23 mouse cellular contexts compared by ENCODE assay signal in the genomic region with DNA sequence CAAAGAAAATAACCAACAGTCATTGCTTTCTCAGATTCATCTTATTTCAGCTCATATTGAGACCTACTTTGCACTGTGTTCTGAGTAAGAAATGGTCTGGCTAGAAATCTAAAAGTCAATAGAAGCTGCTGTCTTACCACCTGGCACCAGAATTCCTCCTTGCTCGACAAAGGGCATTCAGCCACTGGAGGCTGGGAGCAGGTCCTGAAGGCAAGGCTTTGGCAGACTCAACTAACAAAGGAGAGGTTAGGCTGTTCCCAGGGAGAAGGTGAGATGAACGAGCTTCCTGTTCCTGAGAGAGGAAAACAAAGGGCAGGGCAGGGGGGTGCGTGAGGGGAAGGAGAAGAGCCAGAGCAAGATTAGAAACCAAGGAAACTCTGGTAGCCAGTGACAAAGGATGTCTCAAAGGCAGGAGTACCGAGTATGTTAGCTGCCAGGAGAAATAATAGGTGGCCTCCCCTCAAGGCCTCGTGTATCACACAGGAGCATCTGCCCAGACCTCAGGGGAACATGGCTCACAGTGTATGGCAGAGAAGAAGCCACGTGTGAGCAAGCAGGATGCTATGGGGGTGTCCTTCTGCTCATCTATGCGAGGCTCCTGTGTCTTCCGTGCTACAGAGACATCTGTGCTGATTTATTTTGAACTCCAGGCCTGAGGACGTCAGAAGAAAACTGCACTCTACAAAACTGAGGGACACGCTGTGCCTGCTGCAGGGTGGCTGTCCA.
DNase-seq lines count a peak whose midpoint lies in the region; ATAC-seq and TF ChIP-seq lines count a peak whose summit lies in the region.
"Had no signal": no experiment of that assay in that cellular context is flagged by ENCODE, and none has a peak within 500 bp of the region (broad histone marks: within the 10 kb centered on the region; RNA-seq: fewer than 3 reads in every experiment).

No protein-coding gene starts in this region.

- no peaks in the 10 kb centered on the region for H3K27me3 ChIP-seq in intestine, embryonic 16.5 days (replicated peaks; ENCODE audit: control insufficient read depth, insufficient read depth, low read length)
- H3K27me3 ChIP-seq in intestine, embryonic 15.5 days (replicated peaks) = no peaks in the 10 kb centered on the region
- no peaks in the 10 kb centered on the region for H3K27me3 ChIP-seq in liver, postnatal 0 days (ENCODE audit: insufficient read depth, low read length)
- H3K27me3 ChIP-seq: embryonic facial prominence, embryonic 15.5 days; forebrain, embryonic 13.5 days; heart, embryonic 13.5 days; kidney, embryonic 15.5 days; neural tube, embryonic 15.5 days had no signal

- H3K36me3 ChIP-seq in intestine, embryonic 16.5 days (ENCODE audit: control insufficient read depth, insufficient read depth, low read length) = no peaks in the 10 kb centered on the region
- no peaks in the 10 kb centered on the region for H3K36me3 ChIP-seq in intestine, embryonic 15.5 days
- H3K36me3 ChIP-seq in liver, postnatal 0 days (replicated peaks; ENCODE audit: insufficient read depth, low read length) = no peaks in the 10 kb centered on the region
- H3K36me3 ChIP-seq: embryonic facial prominence, embryonic 15.5 days; heart, embryonic 13.5 days; kidney, embryonic 15.5 days; neural tube, embryonic 15.5 days had no signal

- peak; percentile 37 to 53 for DNase-seq in cerebellum, postnatal 10 days
- no peak for DNase-seq in cerebellum, adult 11 months
- peak; percentile 72 for DNase-seq in brain, adult 2 months (ENCODE audit: low read depth, low spot score)
- no peak for DNase-seq in liver, postnatal 0 days
- no peak for DNase-seq in natural killer cell, adult 2 months (ENCODE audit: low spot score in 2 of 2)
- DNase-seq in kidney, adult 18-20 months = no peak
- DNase-seq: adrenal gland, adult 8-10 months; cerebellum, adult 8-10 months; embryo, embryonic 11 days; heart, postnatal 4 days; left cerebral cortex, postnatal 4 days; lung, adult 2 months; lung, postnatal 4 days; thymus, postnatal 4 days had no signal

- no peak overlapping the region for H3K27ac ChIP-seq in intestine, embryonic 16.5 days (ENCODE audit: low read length)
- H3K27ac ChIP-seq in intestine, embryonic 15.5 days = no peak overlapping the region
- H3K27ac ChIP-seq in liver, postnatal 0 days (ENCODE audit: low read depth) = no peak overlapping the region
- H3K27ac ChIP-seq: embryonic facial prominence, embryonic 15.5 days; forebrain, embryonic 13.5 days; heart, embryonic 13.5 days; kidney, embryonic 15.5 days; neural tube, embryonic 15.5 days; stomach, postnatal 0 days had no signal

- H3K4me3 ChIP-seq in intestine, embryonic 16.5 days (ENCODE audit: low read length) = no peak overlapping the region
- no peak overlapping the region for H3K4me3 ChIP-seq in intestine, embryonic 15.5 days (replicated peaks)
- H3K4me3 ChIP-seq in liver, postnatal 0 days (ENCODE audit: low read depth, low read length) = no peak overlapping the region
- H3K4me3 ChIP-seq: embryonic facial prominence, embryonic 15.5 days; forebrain, embryonic 13.5 days; heart, embryonic 13.5 days; kidney, embryonic 15.5 days; neural tube, embryonic 15.5 days had no signal

- TF ChIP-seq CTCF in liver, postnatal 0 days (IDR thresholded peaks at IDR 0.05; ENCODE audit: low read depth) = no peak

- no peaks in the 10 kb centered on the region for H3K4me1 ChIP-seq in intestine, embryonic 16.5 days (ENCODE audit: control insufficient read depth, insufficient read depth, low read length)
- no peaks in the 10 kb centered on the region for H3K4me1 ChIP-seq in intestine, embryonic 15.5 days (replicated peaks)
- H3K4me1 ChIP-seq in liver, postnatal 0 days (ENCODE audit: insufficient read depth) = peaks cover 13% of the 10 kb centered on the region
- H3K4me1 ChIP-seq: embryonic facial prominence, embryonic 15.5 days; forebrain, embryonic 13.5 days had no signal

- H3K9ac ChIP-seq in intestine, embryonic 16.5 days (ENCODE audit: low read depth, low read length) = 0 out of 2 replicates have a peak overlapping the region, but pooled peaks have one; percentile 19
- no peak overlapping the region for H3K9ac ChIP-seq in intestine, embryonic 15.5 days
- no peak overlapping the region for H3K9ac ChIP-seq in liver, postnatal 0 days (replicated peaks)
- H3K9ac ChIP-seq: embryonic facial prominence, embryonic 15.5 days; forebrain, embryonic 13.5 days; heart, embryonic 13.5 days; kidney, embryonic 15.5 days; neural tube, embryonic 15.5 days had no signal

- no peak for ATAC-seq in intestine, embryonic 16.5 days
- ATAC-seq in intestine, embryonic 15.5 days = no peak
- ATAC-seq in liver, postnatal 0 days = peak; percentile 30; the same call in 1 of the 2 replicates
- ATAC-seq: forebrain, embryonic 13.5 days; inflammation-experienced regulatory T-cells, adult 6 months had no signal

- H3K9me3 ChIP-seq in intestine, embryonic 16.5 days (ENCODE audit: control insufficient read depth, low read length) = no peaks in the 10 kb centered on the region
- H3K9me3 ChIP-seq in intestine, embryonic 15.5 days = no peaks in the 10 kb centered on the region
- 0 out of 2 replicates have a peak, but pooled peaks cover 3% of the 10 kb centered on the region for H3K9me3 ChIP-seq in liver, postnatal 0 days (ENCODE audit: low read length)
- H3K9me3 ChIP-seq: embryonic facial prominence, embryonic 15.5 days; forebrain, embryonic 13.5 days; heart, embryonic 13.5 days; kidney, embryonic 15.5 days; neural tube, embryonic 15.5 days had no signal

- no peak overlapping the region for H3K4me2 ChIP-seq in intestine, embryonic 16.5 days (ENCODE audit: low read depth, low read length)
- no peak overlapping the region for H3K4me2 ChIP-seq in intestine, embryonic 15.5 days (replicated peaks)
- no peak overlapping the region for H3K4me2 ChIP-seq in liver, postnatal 0 days (ENCODE audit: low read depth, low read length)
- H3K4me2 ChIP-seq: embryonic facial prominence, embryonic 15.5 days; forebrain, embryonic 13.5 days; heart, embryonic 13.5 days; kidney, embryonic 15.5 days; neural tube, embryonic 15.5 days had no signal

- no peak for TF ChIP-seq EP300 in liver, postnatal 0 days (IDR thresholded peaks at IDR 0.05; ENCODE audit: low read depth)

- 52% methylated on average over 10 of the region's 10 CpGs for WGBS in intestine, embryonic 16.5 days
- WGBS in intestine, embryonic 15.5 days = 47% methylated on average over 10 of the region's 10 CpGs
- 45% methylated on average over 10 of the region's 10 CpGs for WGBS in liver, postnatal 0 days (ENCODE audit: insufficient replicate concordance)

Comparison
In these comparisons a context has a peak if more than half of its experiments do, and no peak if none do; other contexts are left out.
1. DNase-seq: peak in cerebellum, postnatal 10 days (2 of 2) and brain, adult 2 months (single experiment); none in cerebellum, adult 11 months (single experiment), liver, postnatal 0 days (single experiment), natural killer cell, adult 2 months (0 of 2) and kidney, adult 18-20 months (single experiment).